Mouse (Mus musculus): ENCODE data around the gene Chrnd. TPM values are rescaled to one million over a fixed set of nuclear protein-coding genes. Genes with fewer than 3 reads are reported as not detected.

Gene Chrnd
- not detected for total RNA-seq (2022)

DNA sequence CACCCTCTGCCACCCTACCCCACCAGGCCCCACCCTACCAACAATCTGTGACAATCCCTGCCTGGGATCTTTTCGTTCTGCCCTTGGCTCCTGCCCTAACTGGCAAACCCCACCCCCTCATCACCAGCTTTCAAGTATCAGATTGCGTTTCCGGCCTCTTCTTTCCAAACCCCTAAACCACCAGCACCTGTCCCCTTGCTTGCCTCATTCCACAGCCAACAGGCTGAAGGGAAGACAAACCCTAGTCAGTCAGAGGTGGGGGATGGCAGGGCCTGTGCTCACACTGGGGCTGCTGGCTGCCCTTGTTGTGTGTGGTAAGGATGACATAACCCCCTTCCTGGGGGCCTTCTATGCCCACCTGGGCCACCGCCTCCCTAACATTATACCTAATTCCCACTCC is at the start of gene Chrnd:
Chrnd (plus strand) TSS at position 179 of the 400 bp plus-strand sequence.
- no peak for DNase-seq (ENCODE audit: low spot score in 2 of 2)

DNA sequence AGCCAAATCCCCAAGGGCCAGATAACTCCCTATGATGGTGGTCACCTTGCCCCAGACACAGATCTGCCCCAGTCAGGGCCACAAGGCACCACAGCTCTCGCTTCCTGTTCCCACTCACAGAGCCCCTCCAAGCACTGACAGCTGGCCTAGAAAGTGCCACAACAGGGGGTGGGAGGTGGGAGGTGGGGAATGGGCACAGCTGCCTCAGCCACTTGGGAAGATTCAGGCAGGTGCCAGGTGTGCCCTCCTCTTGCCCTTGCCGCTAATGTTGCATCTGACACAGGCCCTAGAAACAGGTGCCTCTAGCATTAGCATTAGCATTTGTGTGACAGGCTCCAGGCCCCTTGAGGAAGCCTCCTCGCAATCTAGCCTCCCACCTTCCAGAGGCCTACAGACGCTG is 48.9 kb upstream of the Chrnd start:
- no peak for DNase-seq (ENCODE audit: low spot score in 2 of 2)

DNA sequence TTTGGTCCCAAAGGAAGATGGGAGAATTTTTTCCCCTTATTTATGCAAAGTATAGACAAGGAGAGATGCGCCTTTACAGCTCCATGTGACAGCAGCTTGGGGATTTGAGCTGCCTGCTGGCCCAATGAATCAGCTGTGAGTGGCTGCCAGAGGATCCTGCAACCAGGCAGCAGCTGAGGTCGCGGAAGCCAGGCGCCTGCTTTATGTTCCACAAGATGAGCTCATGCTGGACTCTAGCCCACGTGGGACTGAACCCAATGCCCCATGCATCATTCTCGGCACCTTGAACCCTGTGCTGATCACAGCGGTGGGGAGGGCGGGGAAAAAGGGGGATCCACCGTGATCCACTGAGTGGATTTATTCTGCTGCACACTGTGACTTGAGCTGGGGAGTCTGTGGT is 48.0 kb upstream of the Chrnd start:
- peak in 1 of 2 experiments; percentile 15 for DNase-seq (ENCODE audit: low spot score in 2 of 2)

DNA sequence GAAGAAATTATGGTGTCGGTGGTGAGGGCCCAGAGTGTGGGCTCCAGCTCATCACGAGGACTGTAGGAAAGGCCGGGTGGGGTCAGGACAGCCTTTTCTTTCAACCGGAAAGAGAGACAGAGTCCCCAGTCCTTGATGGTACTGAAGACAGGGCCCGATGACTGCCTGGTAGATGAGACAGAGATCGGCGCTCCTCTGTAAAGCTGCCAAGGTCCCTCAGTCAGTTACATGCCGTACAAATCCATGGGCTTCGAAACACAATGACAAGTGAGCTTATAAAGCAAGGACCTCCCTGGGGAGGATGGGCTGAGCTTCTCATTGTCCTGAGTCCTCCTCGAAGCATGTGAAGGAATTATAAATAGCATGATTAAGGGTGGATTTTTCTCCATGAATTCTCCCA is 47.3 kb upstream of the Chrnd start:
- DNase-seq (ENCODE audit: low spot score in 2 of 2): no peak

DNA sequence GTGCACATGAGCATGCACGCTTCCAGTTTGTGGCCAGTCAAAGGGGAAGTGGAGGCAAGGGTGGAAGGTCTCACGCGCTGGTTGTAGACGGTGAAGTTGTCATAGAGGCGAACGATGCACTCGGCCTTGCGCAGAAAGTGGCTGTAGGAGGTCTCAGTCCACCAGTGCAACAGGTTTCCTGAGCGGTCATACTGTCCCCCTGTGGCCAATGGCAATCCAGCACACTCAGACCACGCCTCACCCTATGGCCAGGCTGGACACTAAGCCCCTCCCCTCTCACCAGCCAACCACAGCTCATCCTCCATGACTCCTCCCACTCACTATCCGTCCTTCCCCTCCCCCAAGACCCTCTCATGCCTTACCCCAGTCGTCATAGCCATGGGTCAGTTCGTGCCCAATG is 41.0 kb upstream of the Chrnd start:
- DNase-seq (ENCODE audit: low spot score in 2 of 2): no peak

DNA sequence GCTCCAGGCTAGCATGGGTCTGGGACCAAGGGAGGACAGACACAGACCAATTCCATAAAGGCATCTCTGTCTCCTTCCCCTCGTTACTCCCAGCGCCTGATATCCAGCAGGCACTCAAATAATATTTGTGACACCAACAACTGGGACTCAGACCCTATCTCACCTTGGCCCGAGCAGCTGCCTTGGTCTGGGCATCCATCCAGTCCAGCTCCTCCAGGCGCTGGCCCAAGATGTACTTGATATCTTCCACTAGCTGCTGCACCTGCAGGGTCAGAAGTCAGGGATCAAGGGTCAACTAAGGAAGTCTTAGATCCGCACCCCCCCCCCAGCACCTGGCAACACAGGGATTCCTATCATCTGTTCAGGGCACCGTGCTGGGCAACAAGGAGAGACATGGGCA is 39.1 kb upstream of the Chrnd start:
- no peak for DNase-seq (ENCODE audit: low spot score in 2 of 2)

DNA sequence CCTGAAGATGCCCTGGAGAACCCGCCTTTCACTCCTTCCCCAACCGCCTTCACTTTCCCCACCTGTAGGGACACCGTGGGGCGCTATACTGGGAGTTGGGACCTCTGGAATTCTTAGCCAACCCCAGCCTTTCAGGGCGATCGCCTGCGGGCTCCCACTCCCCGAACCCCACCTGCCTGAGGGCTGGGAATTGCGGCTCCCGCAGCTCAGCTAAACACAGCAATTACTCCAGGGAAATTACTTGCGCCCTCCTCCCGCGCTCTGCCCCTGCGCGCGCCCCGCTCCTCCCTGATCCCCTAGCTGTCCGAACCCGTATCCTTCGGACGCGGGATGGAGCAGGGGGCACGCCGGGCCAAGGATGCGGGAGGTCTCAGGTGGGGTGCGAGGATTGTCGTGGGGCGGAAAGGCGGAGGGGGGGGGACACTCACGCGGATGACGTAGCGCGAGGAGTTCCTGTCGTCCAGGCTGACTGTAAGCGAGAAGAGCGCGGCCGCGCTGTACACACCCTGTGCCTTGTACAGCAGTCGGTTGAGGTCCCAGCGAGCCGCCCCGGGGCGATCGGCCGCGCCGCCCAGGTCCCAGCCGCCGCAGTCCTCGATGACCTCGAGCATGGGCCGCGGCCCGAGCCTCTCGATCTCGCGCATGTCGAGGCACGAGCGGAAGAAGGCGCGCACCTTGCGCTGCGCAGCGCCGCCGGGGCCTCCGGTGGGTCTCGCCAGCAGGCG is 36.5 kb upstream of the Chrnd start:
- no peak for DNase-seq (ENCODE audit: low spot score in 2 of 2)

DNA sequence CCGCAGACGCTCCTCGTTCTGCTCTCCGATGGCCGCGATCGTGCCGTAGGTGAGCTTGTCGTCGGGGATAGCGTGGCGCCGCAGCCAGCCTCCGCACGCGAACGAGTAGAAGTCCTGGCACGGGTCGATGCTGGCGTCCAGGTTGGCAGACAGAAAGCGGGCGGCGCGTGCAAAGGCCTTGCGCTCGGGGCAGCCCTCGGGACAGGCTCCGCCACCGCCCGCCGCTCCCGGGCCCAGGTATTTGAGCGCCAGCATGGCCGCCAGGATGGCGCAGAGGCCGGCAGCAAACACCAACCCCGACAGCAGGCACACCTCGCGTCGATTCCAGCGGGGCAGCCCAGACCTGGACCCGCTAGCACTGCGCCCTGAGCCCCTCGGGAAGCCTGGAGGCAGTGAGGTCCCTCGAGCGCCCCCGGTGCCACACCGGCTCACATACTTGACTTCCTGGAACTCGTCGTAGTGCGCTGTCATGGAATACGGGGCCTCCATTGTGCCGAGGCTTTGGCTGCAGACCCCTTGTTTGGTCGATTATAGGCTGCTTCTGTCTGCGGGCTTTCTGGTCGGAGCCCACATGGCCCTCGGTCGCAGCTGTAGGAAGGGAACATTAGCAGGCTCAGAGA is 35.8 kb upstream of the Chrnd start:
- no peak for DNase-seq (ENCODE audit: low spot score in 2 of 2)

DNA sequence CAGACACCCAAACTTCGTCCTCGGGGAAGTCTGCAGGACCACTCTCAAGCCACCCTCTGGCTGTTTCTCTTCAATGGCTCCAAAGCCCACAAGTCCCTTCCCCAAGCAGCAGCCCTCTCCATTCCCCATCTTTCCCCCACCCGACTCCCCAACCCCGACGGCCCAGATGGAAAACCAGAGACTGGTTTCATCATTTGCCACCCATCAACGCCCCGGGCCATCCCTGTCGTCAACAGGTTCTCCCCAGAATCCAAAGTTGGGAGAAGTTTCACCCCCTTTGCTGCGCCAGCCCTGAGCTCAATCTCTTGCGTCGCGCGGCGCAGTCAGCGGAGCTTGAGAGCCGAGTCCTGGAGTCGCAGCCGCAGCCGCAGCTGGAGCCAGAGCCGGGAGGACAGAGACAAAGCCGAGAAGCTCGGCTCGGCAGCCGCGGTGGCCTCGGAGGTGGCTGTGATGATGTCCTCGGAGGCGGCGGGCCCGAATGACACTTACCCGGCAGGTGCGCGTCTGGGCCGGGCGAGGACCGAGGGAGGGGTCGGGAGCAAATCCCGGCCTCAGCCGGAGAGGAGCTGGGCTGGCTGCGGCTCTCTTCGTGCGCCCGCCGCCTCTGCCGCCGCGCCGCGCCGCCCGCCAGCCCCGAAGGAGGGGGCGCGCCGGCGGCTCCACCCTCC is 34.7 kb upstream of the Chrnd start:
- DNase-seq (ENCODE audit: low spot score in 2 of 2): no peak

DNA sequence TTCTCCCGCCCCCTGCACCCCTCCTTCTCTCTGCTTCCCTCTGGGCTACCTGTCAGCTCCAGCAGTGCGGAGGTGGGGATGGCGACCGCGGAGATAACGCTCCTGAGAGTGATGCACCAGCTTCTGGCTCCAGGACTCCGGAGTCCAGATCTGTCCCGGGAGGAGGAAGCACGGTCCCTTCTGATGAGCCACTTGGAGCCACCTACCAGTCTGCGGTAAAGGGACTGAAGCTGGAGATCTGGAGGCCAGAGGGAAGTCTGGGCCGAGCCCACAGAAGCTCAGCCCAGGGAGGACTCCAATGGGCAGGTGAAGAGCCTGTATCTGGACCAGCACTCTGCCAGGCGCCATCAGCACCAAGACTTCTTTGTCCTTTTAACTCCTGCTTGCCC is 34.2 kb upstream of the Chrnd start, which contains the start of gene Ecel1:
Ecel1 (minus strand) TSS at position 323 of the 389 bp plus-strand sequence.
- DNase-seq (ENCODE audit: low spot score in 2 of 2): no peak

DNA sequence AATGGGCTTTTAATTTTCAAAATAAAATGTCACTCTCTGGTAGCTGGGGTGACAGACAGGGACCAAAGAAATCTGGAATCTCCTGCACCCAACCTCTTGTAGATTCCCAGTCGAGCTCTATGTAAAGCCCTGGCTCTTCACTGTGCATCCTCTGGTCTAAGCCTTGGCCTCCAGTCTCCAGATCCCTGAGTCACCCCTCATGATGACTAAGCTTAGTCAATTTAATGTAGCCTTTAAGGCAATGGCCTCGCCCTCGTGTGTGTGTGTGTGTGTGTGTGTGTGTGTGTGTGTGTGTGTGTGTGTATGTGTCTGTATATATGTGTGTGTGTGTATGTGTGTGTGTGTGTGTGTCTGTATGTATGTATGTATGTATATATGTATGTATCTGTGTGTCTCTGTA is 31.0 kb upstream of the Chrnd start:
- DNase-seq (ENCODE audit: low spot score in 2 of 2): no peak

DNA sequence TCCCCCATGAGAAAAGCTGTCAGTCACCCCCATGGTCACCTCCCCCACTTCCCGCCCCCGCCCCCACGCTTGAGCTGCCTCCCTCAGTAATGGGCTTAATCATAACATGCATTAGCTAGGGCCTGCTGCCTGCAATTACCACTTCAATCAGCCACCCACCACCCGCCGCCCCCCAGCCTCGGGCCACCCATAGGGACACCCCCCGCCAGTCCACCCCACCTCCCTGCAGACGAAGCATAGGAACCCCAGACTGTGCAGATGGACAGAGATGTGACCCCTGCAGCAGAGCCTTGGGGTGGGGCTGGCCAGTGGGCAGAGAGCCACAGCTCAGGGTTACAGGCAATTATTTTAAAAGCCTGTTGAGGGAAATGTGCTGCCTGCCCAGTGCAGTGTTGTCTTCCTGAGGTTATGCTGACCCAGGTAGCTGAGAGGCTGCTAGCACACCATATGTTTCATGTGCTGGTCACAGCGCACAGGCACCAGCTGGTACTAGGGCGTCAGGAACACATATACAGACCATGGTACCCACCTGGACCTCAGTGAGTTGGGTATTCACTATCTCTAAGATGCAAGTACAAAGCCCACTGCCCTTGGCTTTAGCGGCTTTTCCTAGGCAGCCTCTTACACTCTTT is 26.1 kb upstream of the Chrnd start:
- DNase-seq (ENCODE audit: low spot score in 2 of 2): no peak

DNA sequence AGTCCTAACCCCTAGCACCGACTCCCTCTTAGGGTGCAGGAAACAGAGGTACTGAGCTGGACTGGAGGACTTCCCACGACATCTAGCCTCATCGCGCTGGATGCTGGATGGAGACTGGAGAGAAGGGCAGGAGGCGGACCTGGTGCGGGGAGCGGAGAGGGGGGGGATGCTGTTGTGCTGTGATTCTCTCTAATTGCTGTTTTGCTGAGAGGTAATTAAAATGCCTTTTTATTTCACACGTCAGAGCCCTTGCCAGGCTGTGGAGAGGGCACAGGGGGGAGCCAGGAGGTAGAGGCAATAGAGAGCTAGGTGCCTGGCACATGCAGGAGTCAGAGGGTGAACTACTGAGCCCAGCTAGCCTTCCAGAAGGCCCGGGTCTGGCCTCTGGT is 25.6 kb upstream of the Chrnd start:
- no peak for DNase-seq (ENCODE audit: low spot score in 2 of 2)

DNA sequence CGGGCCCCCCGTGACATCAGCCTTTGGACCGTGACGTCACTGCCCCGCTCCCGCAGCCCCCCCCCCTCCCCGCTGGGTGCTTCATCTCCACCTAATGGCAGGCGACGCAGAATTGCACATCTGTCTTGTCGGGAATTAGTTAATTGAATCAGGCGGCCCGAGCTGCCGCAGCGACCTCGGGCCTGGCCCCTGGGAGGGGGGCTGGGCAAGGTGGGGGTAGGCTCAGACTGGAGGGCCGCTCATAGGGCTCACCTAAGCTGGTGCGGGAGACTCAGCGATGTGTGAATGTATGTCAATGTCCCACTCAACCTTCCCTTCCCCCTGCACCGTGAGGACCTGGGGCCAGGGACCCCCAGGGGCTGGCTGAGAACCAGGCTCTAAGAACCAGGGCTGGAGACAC is 19.9 kb upstream of the Chrnd start:
- no peak for DNase-seq (ENCODE audit: low spot score in 2 of 2)

DNA sequence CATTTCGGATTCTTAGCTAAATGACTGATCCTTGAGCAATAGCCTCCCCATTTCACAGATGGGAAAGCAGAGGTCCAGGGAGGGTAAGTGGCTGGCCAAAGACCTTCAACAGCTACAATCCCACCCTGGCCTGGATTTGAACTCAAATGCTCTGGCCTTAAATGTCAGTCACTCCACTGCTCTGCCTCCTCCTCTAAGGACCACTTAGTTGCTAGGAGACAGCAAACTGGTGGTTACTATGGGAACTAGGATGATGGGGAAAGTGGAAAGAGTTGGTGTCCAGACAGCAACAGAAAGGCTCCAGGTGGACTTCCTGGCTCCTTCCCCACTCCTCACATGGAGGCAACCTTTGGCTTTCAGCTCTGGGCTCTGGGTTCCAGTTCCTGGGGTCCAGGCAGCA is 19.1 kb upstream of the Chrnd start:
- DNase-seq (ENCODE audit: low spot score in 2 of 2): no peak

DNA sequence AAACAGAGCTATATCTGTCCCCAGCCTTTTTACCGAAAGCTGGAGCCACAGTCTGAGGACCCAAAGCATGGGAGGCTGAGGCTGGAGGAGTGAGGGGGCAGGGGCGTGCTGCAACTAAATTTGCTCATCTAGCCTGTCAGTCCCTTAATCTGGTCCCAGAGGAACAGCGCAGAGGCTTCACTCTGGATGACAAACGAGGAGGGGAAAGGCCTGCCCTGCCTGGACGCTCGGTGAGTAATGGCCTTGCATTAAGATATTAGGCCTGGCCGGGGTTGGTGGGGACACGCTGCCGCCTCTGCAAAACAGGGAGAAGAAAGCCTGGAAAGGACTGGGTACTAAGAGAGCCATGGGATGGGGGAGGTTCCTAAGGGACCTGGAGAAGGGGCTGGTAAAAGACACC is 18.1 kb upstream of the Chrnd start:
- no peak for DNase-seq (ENCODE audit: low spot score in 2 of 2)

DNA sequence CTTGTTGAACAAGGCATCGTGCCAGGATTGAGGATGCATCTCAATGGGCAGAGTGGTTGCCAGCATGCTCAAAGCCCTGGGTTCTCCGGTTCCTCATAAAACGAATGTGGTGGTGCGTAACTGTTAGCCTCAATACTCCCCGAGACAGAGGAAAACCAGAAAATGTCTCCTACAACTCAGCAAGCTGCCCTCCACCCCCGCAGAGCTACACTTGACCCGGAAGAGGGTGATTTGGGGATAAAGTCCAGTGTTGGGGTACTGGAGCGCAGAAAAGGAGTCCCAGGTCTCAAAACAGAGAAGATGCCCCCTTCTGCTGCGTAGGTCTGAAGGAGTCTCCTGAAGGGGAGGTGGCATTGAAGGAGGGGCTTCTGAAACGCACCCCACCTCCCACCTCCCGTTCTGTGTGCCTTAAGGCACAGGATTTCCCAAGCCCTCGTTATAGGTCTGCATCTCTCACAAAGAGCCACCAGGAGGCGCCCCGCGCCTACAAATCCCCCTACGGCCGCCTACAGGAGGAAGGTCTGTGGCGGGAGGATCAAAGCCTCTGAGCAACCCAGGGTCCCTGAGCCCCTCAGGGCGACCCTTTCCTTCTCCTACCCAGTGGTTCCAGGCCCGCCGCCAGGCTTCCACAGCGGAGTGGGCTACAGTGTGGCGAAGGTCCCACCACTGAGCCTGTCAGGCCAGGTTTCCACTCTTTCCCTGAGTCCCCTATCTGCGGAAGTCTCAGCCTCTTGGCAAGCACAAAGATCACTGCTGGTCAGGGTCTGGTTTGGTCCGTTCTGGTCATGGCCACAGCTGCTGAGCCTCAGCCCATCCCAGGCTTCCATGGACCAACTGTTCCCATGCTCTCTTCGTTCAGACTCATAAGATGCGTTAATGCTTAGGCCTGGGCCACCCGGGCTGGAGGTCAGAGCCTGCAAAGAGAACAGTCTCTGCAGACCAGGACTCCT is 16.1 kb upstream of the Chrnd start:
- DNase-seq (ENCODE audit: low spot score in 2 of 2): peak in 1 of 2 experiments; percentile 62

DNA sequence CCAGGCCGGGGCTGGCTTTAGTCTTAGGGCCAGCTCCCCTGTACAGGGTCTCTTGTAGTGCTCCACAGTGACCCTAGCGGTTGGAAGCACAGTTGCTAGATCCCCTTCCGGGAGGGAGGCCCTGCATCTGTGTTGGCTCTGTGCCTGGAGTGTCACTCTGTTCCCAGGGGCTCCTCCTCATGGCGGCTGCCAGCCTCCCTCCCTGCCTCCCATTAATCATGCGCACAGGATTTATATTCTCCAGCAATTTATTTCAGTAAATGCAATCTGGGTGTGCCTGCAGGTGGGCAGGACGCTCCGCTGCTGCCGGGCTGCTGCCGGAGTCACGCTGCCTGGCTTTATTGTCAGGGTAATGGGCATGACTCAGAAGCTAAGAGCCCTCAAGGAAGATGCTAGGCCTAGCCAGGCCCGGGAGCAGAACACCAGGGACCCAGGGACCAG is 14.5 kb upstream of the Chrnd start:
- DNase-seq (ENCODE audit: low spot score in 2 of 2): peak; percentile 42 to 59

DNA sequence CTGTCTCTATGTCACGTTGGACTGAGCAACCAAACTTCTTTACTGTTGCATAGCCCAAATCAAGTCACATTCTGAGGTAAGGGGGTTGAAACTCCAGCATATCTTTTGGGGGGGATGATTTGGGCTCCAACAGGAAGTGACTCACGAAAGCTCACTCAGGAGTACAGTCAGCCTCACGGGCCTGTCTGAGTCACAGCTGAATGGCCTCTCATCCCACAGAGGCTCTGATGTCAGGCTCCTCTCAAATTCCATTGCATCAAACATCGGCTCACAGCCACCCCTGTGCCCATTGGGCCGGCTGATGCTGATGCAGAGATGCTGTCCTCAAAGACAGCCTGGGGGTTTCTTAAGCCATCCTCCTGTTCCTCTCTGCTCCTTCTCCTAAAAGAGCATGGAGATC is 9.5 kb upstream of the Chrnd start:
- no peak for DNase-seq (ENCODE audit: low spot score in 2 of 2)

DNA sequence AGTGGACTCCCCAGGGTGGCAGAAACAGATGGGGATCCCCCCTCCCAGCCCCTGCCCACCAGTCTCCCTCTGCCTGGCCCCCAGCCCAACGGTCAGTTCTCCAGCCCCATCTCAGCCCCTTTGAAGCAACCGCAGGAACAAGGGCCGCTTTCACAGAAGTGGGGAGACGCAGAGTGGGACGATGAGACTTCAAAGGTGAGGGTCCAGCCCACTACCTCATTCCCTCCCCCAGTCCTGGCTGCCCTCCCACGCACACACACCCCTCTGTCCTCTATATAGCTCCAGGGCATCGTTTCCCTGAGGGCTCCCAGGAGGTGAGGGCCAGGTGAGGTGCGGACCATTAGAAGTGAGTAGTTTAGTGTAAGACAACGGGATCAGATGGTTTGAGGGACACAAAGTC is 7.4 kb upstream of the Chrnd start, which contains the start of gene Prss56:
Prss56 (plus strand) TSS at position 301 of the 400 bp plus-strand sequence.
- DNase-seq (ENCODE audit: low spot score in 2 of 2): no peak
